Mouse (Mus musculus) testis, postnatal 14 days (tissue): Measurements from ENCODE around the gene Gm12790.
"Not testable (repeated sequence)": the region's sequence is repeated elsewhere in the genome, so short reads cannot be mapped to it uniquely, and the experiment has no call there.

Experiments used
- DNase-seq: peaks from one replicate; pipeline ENCODE4 v3.0.0; 2021; ENCODE audit warnings: low spot score

Gm12790 gene

GRCm38 (mm10) chr4:101980949-101981348, at the start of gene Gm12790:
Gene Gm12790, minus strand, starts transcription at chr4:101981049.
- DNase-seq: not testable (repeated sequence)

GRCm38 (mm10) chr4:102026619-102027018, 45.8 kb upstream of the Gm12790 start:
- no peak for DNase-seq

GRCm38 (mm10) chr4:101998267-101998922, 17.5 kb upstream of the Gm12790 start:
- peak; percentile 22 for DNase-seq

- no peak for DNase-seq
These were observed 16.6 kb upstream of the Gm12790 start for GRCm38 (mm10) chr4:101997426-101997825.

GRCm38 (mm10) chr4:101986326-101986725, 5.5 kb upstream of the Gm12790 start, which contains the start of gene Gm12789:
Gene Gm12789, plus strand, starts transcription at chr4:101986626.
- DNase-seq: not testable (repeated sequence)

- DNase-seq: no peak
These were observed 4.8 kb upstream of the Gm12790 start for GRCm38 (mm10) chr4:101985678-101986077.

- not testable (repeated sequence) for DNase-seq
These were observed 40.7 kb downstream of the Gm12790 start, which contains the start of gene Gm12794 for GRCm38 (mm10) chr4:101940107-101940506. Gene Gm12794, plus strand, starts transcription at chr4:101940407.
